Mouse (Mus musculus): ENCODE results near the gene Hpgds. TPM values are rescaled to one million over a fixed set of nuclear protein-coding genes. Genes with fewer than 3 reads are reported as not detected.

The Hpgds gene
- polyA plus RNA-seq, 1 experiment from 2014 or later = 3.9 TPM

DNA sequence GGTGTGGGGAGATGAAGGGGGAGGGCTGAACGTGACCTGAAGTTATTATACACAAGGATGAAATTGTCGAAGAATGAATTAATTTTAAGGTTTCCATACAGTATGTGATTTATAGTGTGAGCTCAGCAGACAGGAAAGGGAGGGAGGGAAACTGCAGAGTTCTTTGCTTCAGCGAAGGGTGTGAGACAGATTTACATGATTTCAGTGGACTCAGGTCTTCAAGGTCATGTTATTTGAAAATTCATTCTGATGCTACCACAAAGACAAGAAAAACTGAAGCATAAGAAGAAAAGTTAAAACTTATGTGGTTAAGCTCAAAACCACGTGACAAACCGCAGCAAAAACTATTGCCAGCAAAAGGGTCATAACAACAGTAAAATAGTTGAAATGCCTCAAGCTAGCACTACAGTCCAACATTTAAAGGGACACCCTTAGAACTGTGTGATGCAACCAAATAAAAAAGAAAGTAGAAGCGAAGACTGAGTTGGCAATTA is 3.9 kb downstream of the Hpgds start:
- H3K4me1 ChIP-seq (ENCODE audit: control insufficient read depth, insufficient read depth, low read length) = peaks cover 10% of the 10 kb centered on the region
- no peak overlapping the region for H3K27ac ChIP-seq (ENCODE audit: low read depth, low read length)
- H3K9ac ChIP-seq (ENCODE audit: low read length) = no peak overlapping the region
- no peaks in the 10 kb centered on the region for H3K27me3 ChIP-seq (replicated peaks; ENCODE audit: control insufficient read depth, insufficient read depth, low read length)
- no peaks in the 10 kb centered on the region for H3K36me3 ChIP-seq (ENCODE audit: control insufficient read depth, insufficient read depth, low read length)
- H3K4me2 ChIP-seq (ENCODE audit: low read length) = 0 out of 2 replicates have a peak overlapping the region, but pooled peaks have one; percentile 18
- no peak overlapping the region for H3K4me3 ChIP-seq (ENCODE audit: low read depth, low read length)
- peak; percentile 53 for ATAC-seq
- WGBS = 57% methylated on average over 6 of the region's 6 CpGs
- DNase-seq (ENCODE audit: low spot score) = no peak
- no peaks in the 10 kb centered on the region for H3K9me3 ChIP-seq (replicated peaks; ENCODE audit: control insufficient read depth, low read length)

DNA sequence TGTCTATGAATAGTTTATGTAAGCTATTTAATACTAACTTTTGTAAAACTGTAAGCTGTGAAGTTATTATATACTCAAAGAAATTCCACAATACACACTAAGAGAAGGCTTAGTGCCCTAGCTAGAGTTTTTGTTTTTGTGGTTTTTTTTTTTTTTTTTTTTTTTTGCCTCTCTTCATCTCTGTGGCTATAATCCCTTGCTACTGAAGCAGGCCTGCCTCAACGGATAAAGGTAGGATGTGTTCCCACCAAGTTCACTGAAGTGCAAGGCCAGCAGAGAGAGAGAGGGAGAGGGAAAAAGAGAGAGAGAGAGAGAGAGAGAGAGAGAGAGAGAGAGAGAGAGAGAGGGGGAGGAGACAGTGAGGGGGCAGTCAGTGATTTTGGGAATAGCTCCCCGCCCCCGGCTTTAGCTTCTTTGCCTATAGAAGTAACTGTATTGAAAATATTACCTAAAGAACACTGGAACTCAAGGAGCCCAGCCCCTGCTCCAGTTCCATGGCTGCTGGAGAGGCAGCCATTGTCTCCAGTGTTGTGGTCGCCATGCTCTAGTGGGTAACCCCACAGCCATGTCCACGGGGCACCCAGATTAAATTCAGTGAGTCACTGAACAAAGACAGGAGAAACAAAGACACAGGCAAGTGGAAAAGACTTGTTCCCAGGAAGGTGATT is 4.5 kb downstream of the Hpgds start:
- DNase-seq (ENCODE audit: low spot score) = no peak
- H3K36me3 ChIP-seq (ENCODE audit: control insufficient read depth, insufficient read depth, low read length) = no peaks in the 10 kb centered on the region
- H3K4me2 ChIP-seq (ENCODE audit: low read length) = 0 out of 2 replicates have a peak overlapping the region, but pooled peaks have one; percentile 18
- H3K27me3 ChIP-seq (replicated peaks; ENCODE audit: control insufficient read depth, insufficient read depth, low read length) = no peaks in the 10 kb centered on the region
- no peak overlapping the region for H3K9ac ChIP-seq (ENCODE audit: low read length)
- H3K4me3 ChIP-seq (ENCODE audit: low read depth, low read length) = no peak overlapping the region
- H3K4me1 ChIP-seq (ENCODE audit: control insufficient read depth, insufficient read depth, low read length) = peaks cover 10% of the 10 kb centered on the region
- ATAC-seq = peak; percentile 58
- no peaks in the 10 kb centered on the region for H3K9me3 ChIP-seq (replicated peaks; ENCODE audit: control insufficient read depth, low read length)
- H3K27ac ChIP-seq (ENCODE audit: low read depth, low read length) = no peak overlapping the region
- WGBS = 18% methylated on average over 5 of the region's 5 CpGs

DNA sequence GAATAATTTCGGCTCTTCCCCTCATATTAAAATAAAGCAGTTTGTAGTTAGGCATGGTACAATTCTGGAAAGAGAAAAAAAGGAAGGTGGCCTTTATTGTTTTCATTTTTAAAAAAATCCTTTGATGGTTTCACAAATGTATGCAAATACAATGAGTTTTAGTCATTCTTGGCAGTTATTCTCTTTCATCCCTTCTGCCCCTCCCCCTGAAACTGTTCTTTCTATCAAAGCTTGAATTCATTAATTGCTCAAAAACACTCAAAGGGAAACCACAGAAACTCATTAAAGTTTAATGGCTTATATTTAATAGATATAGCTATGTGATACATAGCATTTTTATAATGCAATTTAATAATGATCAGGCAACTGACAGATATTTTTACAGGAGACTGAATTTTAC is 6.5 kb downstream of the Hpgds start:
- Histone ChIP-seq H3K27me3 (replicated peaks; ENCODE audit: control insufficient read depth, insufficient read depth, low read length) (no peaks in the 10 kb centered on the region), H3K36me3 (ENCODE audit: control insufficient read depth, insufficient read depth, low read length) (no peaks in the 10 kb centered on the region), H3K4me2 (ENCODE audit: low read length) (no peak overlapping the region), H3K4me1 (ENCODE audit: control insufficient read depth, insufficient read depth, low read length) (peaks cover 8% of the 10 kb centered on the region), H3K27ac (ENCODE audit: low read depth, low read length) (no peak overlapping the region), H3K9ac (ENCODE audit: low read length) (no peak overlapping the region), H3K9me3 (replicated peaks; ENCODE audit: control insufficient read depth, low read length) (no peaks in the 10 kb centered on the region), H3K4me3 (ENCODE audit: low read depth, low read length) (no peak overlapping the region)
- 19% methylated on average over 1 of the region's 1 CpGs for WGBS
- DNase-seq (ENCODE audit: low spot score) (peak; percentile 68), ATAC-seq (0 out of 2 replicates have a peak, but pooled peaks have one; percentile 20)

DNA sequence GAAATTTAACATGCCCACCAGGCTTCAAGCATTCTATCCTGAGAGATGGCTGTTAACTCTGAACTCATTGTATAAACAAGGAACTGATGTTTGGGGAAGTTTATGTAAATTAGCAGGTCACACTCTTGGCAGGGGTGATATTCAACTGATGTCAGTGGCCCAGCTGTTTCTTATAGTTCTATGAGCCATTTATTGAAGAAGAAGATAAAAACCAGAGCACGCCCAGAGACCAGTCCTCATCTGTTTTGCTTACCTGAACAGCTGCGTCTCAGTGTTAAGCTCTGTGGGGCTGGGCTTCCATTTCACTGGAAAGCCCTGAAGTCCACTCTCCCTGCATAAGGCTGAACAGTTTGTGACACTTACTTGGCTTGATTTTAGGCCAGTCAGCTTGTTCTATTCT is 6.9 kb downstream of the Hpgds start:
- no peaks in the 10 kb centered on the region for H3K9me3 ChIP-seq (replicated peaks; ENCODE audit: control insufficient read depth, low read length)
- ATAC-seq (peak; percentile 49), DNase-seq (ENCODE audit: low spot score) (peak; percentile 50)
- H3K4me2 ChIP-seq (ENCODE audit: low read length) = no peak overlapping the region
- H3K27me3 ChIP-seq (replicated peaks; ENCODE audit: control insufficient read depth, insufficient read depth, low read length) = no peaks in the 10 kb centered on the region
- H3K27ac ChIP-seq (ENCODE audit: low read depth, low read length) = no peak overlapping the region
- no peak overlapping the region for H3K9ac ChIP-seq (ENCODE audit: low read length)
- peaks cover 8% of the 10 kb centered on the region for H3K4me1 ChIP-seq (ENCODE audit: control insufficient read depth, insufficient read depth, low read length)
- 26% methylated on average over 2 of the region's 2 CpGs for WGBS
- no peak overlapping the region for H3K4me3 ChIP-seq (ENCODE audit: low read depth, low read length)
- no peaks in the 10 kb centered on the region for H3K36me3 ChIP-seq (ENCODE audit: control insufficient read depth, insufficient read depth, low read length)

DNA sequence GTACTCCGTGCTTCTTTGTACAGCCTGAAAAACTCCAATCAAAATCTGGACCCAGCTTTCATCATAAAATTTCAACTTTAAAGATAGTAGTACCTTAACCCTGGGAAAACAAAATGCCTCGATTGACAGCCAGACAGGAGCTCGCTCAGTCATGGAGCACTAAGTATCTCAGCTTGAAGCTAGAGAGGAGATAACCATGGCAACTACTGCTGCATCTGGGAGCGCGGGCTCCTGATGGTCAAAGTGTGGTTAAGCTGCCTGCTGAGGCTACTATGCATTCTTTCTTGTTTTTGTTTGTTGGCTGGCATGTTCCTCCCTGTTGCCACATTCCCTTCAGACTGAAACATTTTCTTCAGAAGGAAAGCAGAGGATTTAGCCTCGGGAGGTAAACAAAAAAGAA is 12.3 kb downstream of the Hpgds start:
- no peak overlapping the region for H3K27ac ChIP-seq (ENCODE audit: low read depth, low read length)
- H3K4me1 ChIP-seq (ENCODE audit: control insufficient read depth, insufficient read depth, low read length) = no peaks in the 10 kb centered on the region
- ATAC-seq (peak; percentile 30; the same call in 1 of the 2 replicates), DNase-seq (ENCODE audit: low spot score) (peak; percentile 19)
- 34% methylated on average over 6 of the region's 6 CpGs for WGBS
- no peaks in the 10 kb centered on the region for H3K36me3 ChIP-seq (ENCODE audit: control insufficient read depth, insufficient read depth, low read length)
- no peaks in the 10 kb centered on the region for H3K27me3 ChIP-seq (replicated peaks; ENCODE audit: control insufficient read depth, insufficient read depth, low read length)
- no peaks in the 10 kb centered on the region for H3K9me3 ChIP-seq (replicated peaks; ENCODE audit: control insufficient read depth, low read length)
- no peak overlapping the region for H3K4me3 ChIP-seq (ENCODE audit: low read depth, low read length)
- H3K9ac ChIP-seq (ENCODE audit: low read length) = no peak overlapping the region
- H3K4me2 ChIP-seq (ENCODE audit: low read length) = no peak overlapping the region

DNA sequence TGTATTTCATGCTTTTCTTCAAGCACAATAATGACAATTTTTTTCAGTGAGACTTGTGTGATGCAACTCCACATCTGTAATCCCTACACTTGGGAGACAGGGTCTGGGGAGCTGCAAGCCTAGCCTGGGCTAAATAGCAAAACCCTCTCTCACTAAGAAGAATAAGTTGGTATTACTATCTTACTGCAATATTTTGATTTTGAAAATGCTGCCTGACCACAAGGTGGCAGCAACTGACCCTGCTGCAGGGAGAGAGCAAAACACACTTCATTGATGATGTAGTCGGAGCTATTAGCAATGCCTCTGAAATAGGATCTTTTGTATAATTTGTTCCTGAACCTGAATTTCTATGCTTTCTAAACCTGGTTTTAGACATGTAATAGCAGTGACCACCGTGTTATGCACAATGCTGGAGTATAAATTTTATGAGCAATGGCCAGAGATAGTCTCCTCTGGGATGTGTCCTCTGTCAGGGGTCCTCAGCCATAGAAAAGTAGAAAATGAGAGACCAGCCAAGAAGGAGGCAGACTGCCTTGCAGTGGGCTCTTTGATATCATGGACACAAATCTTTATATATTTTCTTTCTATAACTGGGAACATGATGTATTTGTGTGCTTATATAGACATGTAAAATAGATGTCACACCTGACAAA is 18.5 kb downstream of the Hpgds start:
- Histone ChIP-seq H3K4me1 (ENCODE audit: control insufficient read depth, insufficient read depth, low read length) (no peaks in the 10 kb centered on the region), H3K36me3 (ENCODE audit: control insufficient read depth, insufficient read depth, low read length) (peaks cover 2% of the 10 kb centered on the region; the same call in 1 of the 2 replicates), H3K9me3 (replicated peaks; ENCODE audit: control insufficient read depth, low read length) (no peaks in the 10 kb centered on the region), H3K4me2 (ENCODE audit: low read length) (no peak overlapping the region), H3K4me3 (ENCODE audit: low read depth, low read length) (no peak overlapping the region), H3K27me3 (replicated peaks; ENCODE audit: control insufficient read depth, insufficient read depth, low read length) (no peaks in the 10 kb centered on the region), H3K27ac (ENCODE audit: low read depth, low read length) (no peak overlapping the region), H3K9ac (ENCODE audit: low read length) (no peak overlapping the region)
- WGBS = 9% methylated on average over 2 of the region's 2 CpGs
- ATAC-seq (peak; percentile 64), DNase-seq (ENCODE audit: low spot score) (peak; percentile 80)

DNA sequence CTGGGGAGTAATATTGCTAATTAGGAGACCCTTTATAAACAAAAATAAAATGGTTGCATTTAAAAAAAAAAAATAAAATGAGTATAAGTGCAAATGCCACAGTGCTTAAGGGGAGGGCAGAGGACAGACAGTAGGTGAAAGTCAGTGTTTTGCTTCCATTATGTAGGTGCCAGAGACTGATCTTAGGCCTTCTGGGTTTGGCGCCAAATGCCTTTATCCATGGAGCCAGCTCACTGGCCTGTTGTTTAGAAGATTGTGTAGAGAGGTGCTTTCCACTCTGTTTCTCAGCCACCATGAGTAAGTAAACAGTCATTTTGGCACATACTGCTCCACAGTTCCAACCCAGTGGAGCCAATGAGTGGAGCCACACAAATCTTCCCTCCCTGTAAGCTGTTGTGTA is 27.2 kb downstream of the Hpgds start:
- Histone ChIP-seq H3K27me3 (replicated peaks; ENCODE audit: control insufficient read depth, insufficient read depth, low read length) (no peaks in the 10 kb centered on the region), H3K36me3 (ENCODE audit: control insufficient read depth, insufficient read depth, low read length) (peaks cover 72% of the 10 kb centered on the region), H3K9me3 (replicated peaks; ENCODE audit: control insufficient read depth, low read length) (no peaks in the 10 kb centered on the region), H3K27ac (ENCODE audit: low read depth, low read length) (no peak overlapping the region), H3K9ac (ENCODE audit: low read length) (no peak overlapping the region), H3K4me2 (ENCODE audit: low read length) (no peak overlapping the region), H3K4me3 (ENCODE audit: low read depth, low read length) (no peak overlapping the region), H3K4me1 (ENCODE audit: control insufficient read depth, insufficient read depth, low read length) (no peaks in the 10 kb centered on the region)
- 86% methylated on average over 1 of the region's 1 CpGs for WGBS
- ATAC-seq = no peak; the same call in 1 of the 2 replicates
- DNase-seq (ENCODE audit: low spot score) = no peak

DNA sequence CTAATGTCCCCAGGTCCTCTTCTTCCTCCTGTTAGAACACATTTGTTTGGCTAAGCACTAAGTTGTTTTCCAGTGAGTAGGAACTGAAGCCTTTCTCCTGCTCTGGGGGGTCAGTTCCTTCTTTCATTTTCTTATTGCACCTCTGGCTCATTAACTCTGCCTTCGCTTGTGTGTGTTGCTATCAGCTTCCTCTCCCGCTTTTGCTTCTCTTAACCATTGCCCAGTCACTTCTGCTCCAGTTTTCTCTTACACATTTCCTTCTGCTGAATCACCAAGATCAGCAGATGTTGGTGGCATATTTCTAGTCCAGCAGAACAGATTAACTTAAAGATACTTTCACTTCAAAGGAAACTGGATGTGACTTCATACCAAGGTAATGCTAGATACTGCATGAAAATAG is 29.8 kb downstream of the Hpgds start:
- DNase-seq (ENCODE audit: low spot score) (no peak), ATAC-seq (no peak)
- WGBS = 91% methylated on average over 2 of the region's 2 CpGs
- H3K27ac ChIP-seq (ENCODE audit: low read depth, low read length) = no peak overlapping the region
- H3K9ac ChIP-seq (ENCODE audit: low read length) = no peak overlapping the region
- no peak overlapping the region for H3K4me2 ChIP-seq (ENCODE audit: low read length)
- no peaks in the 10 kb centered on the region for H3K27me3 ChIP-seq (replicated peaks; ENCODE audit: control insufficient read depth, insufficient read depth, low read length)
- H3K9me3 ChIP-seq (replicated peaks; ENCODE audit: control insufficient read depth, low read length) = no peaks in the 10 kb centered on the region
- H3K4me1 ChIP-seq (ENCODE audit: control insufficient read depth, insufficient read depth, low read length) = no peaks in the 10 kb centered on the region
- H3K4me3 ChIP-seq (ENCODE audit: low read depth, low read length) = no peak overlapping the region
- H3K36me3 ChIP-seq (ENCODE audit: control insufficient read depth, insufficient read depth, low read length) = peaks cover 71% of the 10 kb centered on the region

DNA sequence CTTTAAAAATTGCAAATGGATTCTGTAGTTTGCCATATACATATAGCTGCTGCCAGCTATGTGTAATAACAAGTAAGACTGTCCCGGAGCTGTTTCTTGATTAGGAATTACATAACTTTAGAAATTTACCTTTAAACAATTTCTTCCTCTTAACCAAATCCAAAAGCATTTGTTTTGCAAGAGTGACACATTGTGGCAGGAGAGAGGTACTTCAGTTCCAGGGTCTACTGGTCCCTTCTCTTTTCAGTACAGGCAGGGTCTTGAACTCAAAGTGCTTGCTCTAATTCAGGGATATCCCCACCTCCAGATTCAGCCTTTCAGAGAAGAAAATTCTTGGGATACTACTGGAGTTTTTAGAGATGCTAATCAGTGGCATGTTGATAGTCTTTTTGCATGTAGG is 65.6 kb downstream of the Hpgds start:
- Histone ChIP-seq H3K4me1 (ENCODE audit: control insufficient read depth, insufficient read depth, low read length) (no peaks in the 10 kb centered on the region), H3K4me3 (ENCODE audit: low read depth, low read length) (no peak overlapping the region), H3K9me3 (replicated peaks; ENCODE audit: control insufficient read depth, low read length) (no peaks in the 10 kb centered on the region), H3K27ac (ENCODE audit: low read depth, low read length) (no peak overlapping the region), H3K9ac (ENCODE audit: low read length) (no peak overlapping the region), H3K4me2 (ENCODE audit: low read length) (no peak overlapping the region), H3K36me3 (ENCODE audit: control insufficient read depth, insufficient read depth, low read length) (peaks cover 58% of the 10 kb centered on the region), H3K27me3 (replicated peaks; ENCODE audit: control insufficient read depth, insufficient read depth, low read length) (no peaks in the 10 kb centered on the region)
- 95% methylated on average over 1 of the region's 1 CpGs for WGBS
- ATAC-seq (no peak), DNase-seq (ENCODE audit: low spot score) (peak; percentile 46)

Data from forebrain, embryonic 14.5 days (tissue).